Mouse (Mus musculus) myocyte (in vitro differentiated cells): ENCODE measurements around the gene Mrps25.

Experiments
- CEBPB ChIP-seq: IDR thresholded peaks from 2 replicates; pipeline ENCODE4 v1.6.1; 2011; ENCODE audit warnings: mild to moderate bottlenecking, moderate library complexity; ENCODE audit not compliant: poor library complexity, insufficient read depth, severe bottlenecking
- MAX ChIP-seq: IDR thresholded peaks from one replicate; pipeline ENCODE4 v1.6.1; 2011; ENCODE audit warnings: low read depth, mild to moderate bottlenecking, control low read depth
- MYOD1 ChIP-seq, 3 experiments: IDR thresholded peaks; one replicate each; pipeline ENCODE4 v1.6.1; 2011; ENCODE audit warnings: control low read depth in 2 of 3, low read depth in 2 of 3, mild to moderate bottlenecking in 2 of 3, moderate library complexity in 1 of 3; ENCODE audit not compliant: insufficient read length in 2 of 3, control insufficient read depth in 1 of 3
- MYOG ChIP-seq, 3 experiments: IDR thresholded peaks; one replicate each; pipeline ENCODE4 v1.6.1; 2011; ENCODE audit warnings: control low read depth in 2 of 3, low read depth in 2 of 3, mild to moderate bottlenecking in 2 of 3; ENCODE audit not compliant: insufficient read length in 2 of 3, control insufficient read depth in 1 of 3, insufficient read depth in 1 of 3
- POLR2A ChIP-seq: IDR thresholded peaks from one replicate; pipeline ENCODE4 v1.6.1; 2011; ENCODE audit warnings: low read depth, mild to moderate bottlenecking, control low read depth, moderate library complexity; ENCODE audit not compliant: insufficient read length
- POLR2AphosphoS2 ChIP-seq: IDR thresholded peaks from one replicate; pipeline ENCODE4 v1.6.1; 2011; ENCODE audit warnings: low read depth, control low read depth; ENCODE audit not compliant: insufficient read length

DNA sequence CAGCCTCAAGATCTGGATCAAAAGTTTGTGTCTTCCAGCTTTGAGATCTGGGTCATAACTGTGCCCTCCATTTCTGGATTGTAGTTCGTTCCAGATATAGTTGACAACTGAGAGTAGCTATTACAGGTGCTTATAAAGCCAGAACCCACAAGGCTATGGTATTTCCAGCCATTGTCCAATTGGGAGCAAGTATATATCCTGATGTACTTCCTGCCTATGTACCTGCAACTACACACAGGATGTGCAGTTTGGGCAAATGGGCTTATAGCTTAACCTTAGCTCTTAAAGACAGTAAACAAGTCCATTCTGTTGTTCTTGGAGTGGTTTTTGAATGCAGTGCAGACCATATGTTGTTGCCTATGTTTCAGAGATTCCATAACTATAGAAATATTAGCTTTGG lies 52.4 kb downstream of the Mrps25 start:
- TF ChIP-seq MYOD1 (IDR thresholded peaks at IDR 0.05; ENCODE audit: control insufficient read depth in 1 of 3, insufficient read length in 2 of 3, low read depth in 2 of 3) = no peak
- no peak for TF ChIP-seq POLR2A
- TF ChIP-seq CEBPB = no peak
- no peak for TF ChIP-seq POLR2AphosphoS2
- no peak for TF ChIP-seq MAX
- no peak for TF ChIP-seq MYOG (IDR thresholded peaks at IDR 0.05; ENCODE audit: control insufficient read depth in 1 of 3, insufficient read depth in 1 of 3, insufficient read length in 2 of 3, low read depth in 2 of 3)
